Mouse (Mus musculus) left cerebral cortex, adult 11 months (tissue): ENCODE measurements at regions not wholly inside any gene's neighbourhood (a gene's known extent, or its start where the extent isn't known, plus 50 kb on each side); places are given as distances from the start of the nearest gene placed in this dataset.
"Not testable (repeated sequence)": the region's sequence is repeated elsewhere in the genome, so short reads cannot be mapped to it uniquely, and the experiment has no call there.

Experiments
- DNase-seq: peaks from one replicate; pipeline ENCODE4 v3.0.0; 2022; ENCODE audit warnings: low spot score

DNA sequence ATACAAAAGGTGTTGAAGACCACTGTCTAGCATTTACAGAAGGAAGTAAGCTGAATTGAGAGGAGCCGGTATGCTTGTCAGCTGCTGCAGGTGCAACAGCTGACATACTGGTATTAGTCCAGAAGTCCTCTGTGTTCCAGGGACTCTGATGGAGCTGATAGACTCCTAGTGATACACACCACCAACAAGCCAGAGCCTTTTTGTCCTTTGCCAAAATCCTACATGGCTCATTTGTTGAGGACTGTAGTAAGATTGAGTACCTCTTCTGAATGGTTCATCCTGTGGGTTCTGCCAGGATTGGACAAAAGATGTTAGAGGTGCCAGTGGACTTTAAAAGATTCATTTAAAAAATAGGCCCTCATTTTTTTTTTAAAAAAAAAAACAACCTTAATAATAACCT is 129.4 kb upstream of the Tmem185a start:
- no peak for DNase-seq

GRCm38 (mm10) chrX:70582344-70582743 is 105.4 kb upstream of the Tmem185a start:
- peak; percentile 26 for DNase-seq

- peak; percentile 0 for DNase-seq
Measured at GRCm38 (mm10) chrX:70580171-70580570, 103.2 kb upstream of the Tmem185a start.

GRCm38 (mm10) chrX:70574243-70574642 is 97.3 kb upstream of the Tmem185a start:
- DNase-seq: not testable (repeated sequence)

DNA sequence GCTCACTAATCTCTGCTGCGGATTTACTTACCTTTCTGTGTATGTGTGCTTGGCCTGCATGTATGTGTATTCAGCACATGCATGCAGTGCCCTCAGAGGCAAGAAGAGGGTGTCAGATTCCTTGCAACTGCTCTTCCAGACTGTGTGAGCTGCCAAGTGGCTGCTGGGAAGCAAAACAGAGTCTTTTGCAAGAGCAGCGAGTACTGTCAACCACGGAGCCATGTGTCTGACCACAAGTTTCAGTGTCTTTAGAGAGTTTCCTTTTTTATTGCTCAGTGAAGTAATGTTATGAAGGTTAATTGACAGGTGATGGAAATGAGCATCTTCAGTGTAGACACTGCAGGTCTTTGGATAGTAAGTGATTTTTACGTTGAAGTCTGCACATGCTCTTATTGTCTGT is 93.6 kb upstream of the Tmem185a start:
- not testable (repeated sequence) for DNase-seq

- DNase-seq: not testable (repeated sequence)
Measured at GRCm38 (mm10) chrX:70569339-70569979, 92.5 kb upstream of the Tmem185a start.
